Mouse (Mus musculus) kidney, embryonic 14.5 days (tissue): ENCODE results near the gene Unc119b. TPM values are rescaled to one million over a fixed set of nuclear protein-coding genes. Genes with fewer than 3 reads are reported as not detected.
"Not testable (repeated sequence)": the region's sequence is repeated elsewhere in the genome, so short reads cannot be mapped to it uniquely, and the experiment has no call there.

ENCODE experiments used
- ATAC-seq: fragments of 200-750 bp; cut with Nextera tagmentation; 2 replicates; pipeline ENCODE4 v1.8.0; 2017; ENCODE audit warnings: moderate number of reproducible peaks, mild to moderate bottlenecking, moderate TSS enrichment, moderate library complexity; ENCODE audit not compliant: low FRiP score, low TSS enrichment
- H3K27ac ChIP-seq: fragments of 300-500 bp; sonication (generic); 2 replicates; pipeline ENCODE4 v1.5.1; 2014; ENCODE audit warnings: low read depth, mild to moderate bottlenecking, low read length, moderate library complexity, mixed read lengths
- H3K27me3 ChIP-seq: fragments of 300-500 bp; sonication (generic); 2 replicates; pipeline ENCODE4 v1.6.1; 2014; ENCODE audit warnings: mild to moderate bottlenecking, low read length; ENCODE audit not compliant: control insufficient read depth, insufficient read depth
- H3K36me3 ChIP-seq: fragments of 300-500 bp; sonication (generic); 2 replicates; pipeline ENCODE4 v1.6.1; 2014; ENCODE audit warnings: low read length, mixed read lengths; ENCODE audit not compliant: control insufficient read depth, insufficient read depth
- H3K4me1 ChIP-seq: fragments of 300-500 bp; sonication (generic); 2 replicates; pipeline ENCODE4 v1.6.1; 2014; ENCODE audit warnings: low read length, mixed read lengths; ENCODE audit not compliant: control insufficient read depth, insufficient read depth
- H3K4me2 ChIP-seq: fragments of 300-500 bp; sonication (generic); replicated peaks from 2 replicates; pipeline ENCODE4 v1.6.1; 2014; ENCODE audit warnings: low read depth, mild to moderate bottlenecking, low read length
- H3K4me3 ChIP-seq: fragments of 300-500 bp; sonication (generic); 2 replicates; pipeline ENCODE4 v1.5.1; 2014; ENCODE audit warnings: mild to moderate bottlenecking, low read length
- H3K9ac ChIP-seq: fragments of 300-500 bp; sonication (generic); 2 replicates; pipeline ENCODE4 v1.6.1; 2014; ENCODE audit warnings: low read depth, mild to moderate bottlenecking, low read length, moderate library complexity
- H3K9me3 ChIP-seq: fragments of 300-500 bp; sonication (generic); 2 replicates; pipeline ENCODE4 v1.6.1; 2016; ENCODE audit warnings: low read length; ENCODE audit not compliant: control insufficient read depth
- WGBS: fragments of 180-500 bp; shearing (Covaris S2); extraction: QIAGEN DNeasy Blood & Tissue Kit; methylation state at CpG from one replicate; pipeline ENCODE4 v1.1.7; 2014; 5-methylcytosine and 5-hydroxymethylcytosine counted together
- polyA plus RNA-seq: library from polyadenylated mRNA; unstranded; fragments of >200 nt; fragmentation: Nextera tagmentation; extraction: Ambion mirVana; gene quantifications from 2 replicates; pipeline ENCODE4 v1.2.1, GENCODE M21; 2014

Gene Unc119b
- polyA plus RNA-seq, 1 experiment from 2014 or later = 50.3 TPM

DNA sequence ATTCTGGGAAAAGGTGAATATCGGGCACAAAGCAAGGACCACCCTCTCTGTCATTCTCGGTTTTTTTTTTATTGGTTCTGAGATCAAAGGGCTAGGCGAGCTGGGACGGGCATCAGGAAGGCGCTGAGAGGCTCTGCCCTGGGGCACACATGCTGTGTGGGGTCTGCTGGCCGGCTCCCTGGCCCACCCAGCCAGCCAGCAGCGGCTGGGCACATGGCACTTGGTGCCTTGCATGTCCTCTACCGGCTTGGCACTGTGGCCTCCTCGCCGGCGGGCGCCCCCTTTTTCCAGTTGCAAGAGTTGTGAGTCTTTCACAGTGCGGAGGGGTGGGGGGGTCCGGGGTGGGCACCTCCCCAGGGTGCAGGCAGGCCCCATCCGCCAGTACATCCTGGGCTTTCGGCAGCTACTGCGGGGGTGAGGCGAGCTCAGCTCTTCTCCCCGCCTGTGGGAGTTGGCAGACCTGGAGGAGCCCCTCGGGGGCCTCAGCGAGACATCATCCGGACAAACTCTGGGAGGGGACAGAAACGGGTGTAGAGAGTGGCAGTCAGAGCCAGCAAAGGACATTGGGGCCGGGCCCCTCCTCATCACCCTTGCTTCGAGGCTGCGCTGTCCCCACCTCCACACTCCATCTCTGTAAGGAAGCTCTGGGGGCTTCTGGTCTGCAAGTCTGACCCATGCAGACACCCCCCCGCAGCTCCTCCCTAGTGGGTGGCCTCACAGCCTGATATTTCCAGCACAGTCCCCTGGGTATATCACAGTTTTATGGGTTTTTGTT, 34.1 kb upstream of the Unc119b start:
- Histone ChIP-seq H3K27ac (peak overlapping the region; percentile 42; the same call in 1 of the 2 replicates), H3K9me3 (no peaks in the 10 kb centered on the region), H3K4me3 (no peak overlapping the region), H3K4me1 (peaks cover 27% of the 10 kb centered on the region), H3K27me3 (no peaks in the 10 kb centered on the region), H3K36me3 (no peaks in the 10 kb centered on the region), H3K9ac (peak overlapping the region; percentile 45), H3K4me2 (peak overlapping the region; percentile 36)
- 22% methylated on average over 27 of the region's 27 CpGs for WGBS
- ATAC-seq = peak; percentile 51

DNA sequence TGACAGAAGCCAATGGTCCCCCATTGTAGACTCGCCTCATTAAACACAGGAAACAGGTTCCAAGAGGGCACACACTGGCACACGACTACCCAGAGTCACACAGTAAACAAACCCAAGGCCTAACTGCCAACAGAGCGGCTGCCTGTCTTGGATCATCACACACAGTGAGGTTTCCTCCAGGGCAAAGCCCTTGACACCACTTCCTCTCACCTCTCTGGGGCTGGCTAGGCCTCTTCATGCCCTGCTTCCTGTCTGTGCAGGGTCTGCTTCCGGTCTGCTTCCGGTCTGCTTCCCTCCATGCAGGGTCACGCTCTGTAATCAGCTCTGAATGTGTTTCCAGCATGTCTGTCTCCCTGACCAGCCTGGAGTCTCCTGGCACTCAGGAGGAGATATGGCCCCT, 32.6 kb upstream of the Unc119b start:
- Histone ChIP-seq H3K4me3 (no peak overlapping the region), H3K27me3 (no peaks in the 10 kb centered on the region), H3K4me2 (no peak overlapping the region), H3K4me1 (peaks cover 27% of the 10 kb centered on the region), H3K27ac (peak overlapping the region; percentile 83), H3K9me3 (no peaks in the 10 kb centered on the region), H3K9ac (no peak overlapping the region), H3K36me3 (no peaks in the 10 kb centered on the region)
- ATAC-seq = 0 out of 2 replicates have a peak, but pooled peaks have one; percentile 28
- WGBS = 39% methylated on average over 6 of the region's 6 CpGs

DNA sequence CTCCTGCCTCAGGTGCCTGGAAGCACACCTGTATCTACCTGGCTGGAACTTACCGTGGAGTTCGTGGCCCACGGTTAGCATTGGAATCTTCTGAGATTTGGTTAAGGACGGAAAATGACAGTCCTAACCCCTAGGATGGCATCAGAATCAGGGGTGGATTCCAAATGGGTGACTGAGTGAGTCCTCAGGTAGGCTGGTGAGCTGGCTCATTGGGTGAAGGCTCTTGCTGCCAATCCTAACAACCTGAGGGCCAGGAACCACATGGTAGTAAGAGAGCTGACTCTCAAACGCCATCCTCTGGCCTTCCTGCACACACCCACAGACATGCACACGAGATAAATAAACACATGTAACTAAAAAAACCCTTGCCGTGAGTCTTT, 32.0 kb upstream of the Unc119b start:
- Histone ChIP-seq H3K4me1 (peaks cover 27% of the 10 kb centered on the region), H3K36me3 (no peaks in the 10 kb centered on the region), H3K4me2 (no peak overlapping the region), H3K9ac (no peak overlapping the region), H3K27ac (peak overlapping the region; percentile 59; the same call in 1 of the 2 replicates), H3K27me3 (no peaks in the 10 kb centered on the region), H3K4me3 (no peak overlapping the region), H3K9me3 (no peaks in the 10 kb centered on the region)
- no peak for ATAC-seq
- 80% methylated on average over 7 of the region's 7 CpGs for WGBS

GRCm38 (mm10) chr5:115165895-115166814, 31.4 kb upstream of the Unc119b start:
- H3K4me1 ChIP-seq = peaks cover 32% of the 10 kb centered on the region
- no peaks in the 10 kb centered on the region for H3K27me3 ChIP-seq
- no peaks in the 10 kb centered on the region for H3K9me3 ChIP-seq
- no peak overlapping the region for H3K9ac ChIP-seq
- peak overlapping the region; percentile 59; the same call in 1 of the 2 replicates for H3K27ac ChIP-seq
- no peak; the same call in 1 of the 2 replicates for ATAC-seq
- WGBS = 51% methylated on average over 11 of the region's 11 CpGs
- H3K36me3 ChIP-seq = no peaks in the 10 kb centered on the region
- H3K4me3 ChIP-seq = no peak overlapping the region
- H3K4me2 ChIP-seq = no peak overlapping the region

GRCm38 (mm10) chr5:115165351-115165750, 30.6 kb upstream of the Unc119b start:
- Histone ChIP-seq H3K4me2 (no peak overlapping the region), H3K9me3 (no peaks in the 10 kb centered on the region), H3K4me1 (peaks cover 38% of the 10 kb centered on the region), H3K4me3 (no peak overlapping the region), H3K36me3 (no peaks in the 10 kb centered on the region), H3K27ac (no peak overlapping the region), H3K27me3 (no peaks in the 10 kb centered on the region), H3K9ac (no peak overlapping the region)
- WGBS = 66% methylated on average over 9 of the region's 9 CpGs
- no peak for ATAC-seq

- peaks cover 42% of the 10 kb centered on the region for H3K4me1 ChIP-seq
- not testable (repeated sequence) for H3K27ac ChIP-seq
- WGBS = 67% methylated on average over 4 of the region's 4 CpGs
Observed at GRCm38 (mm10) chr5:115164446-115164845, 29.7 kb upstream of the Unc119b start.

DNA sequence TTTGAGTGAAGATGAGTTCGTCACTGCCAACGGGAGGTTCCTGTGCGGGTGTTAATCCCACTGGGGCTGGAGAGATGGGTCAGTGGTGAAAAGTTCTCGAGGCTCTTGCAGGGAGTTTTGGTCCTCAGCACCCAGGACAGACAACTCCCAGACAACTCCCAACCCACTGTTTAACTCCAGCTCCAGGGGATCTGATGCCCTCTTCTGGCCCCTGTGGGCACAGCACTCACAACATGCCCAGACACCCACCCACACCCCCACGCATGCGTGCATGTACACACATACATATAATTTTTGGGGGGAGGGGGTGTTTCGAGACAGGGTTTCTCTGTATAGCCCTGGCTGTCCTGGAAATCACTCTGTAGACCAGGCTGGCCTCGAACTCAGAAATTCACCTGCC, 28.8 kb upstream of the Unc119b start:
- ATAC-seq = no peak
- H3K36me3 ChIP-seq = no peaks in the 10 kb centered on the region
- peak overlapping the region; percentile 15; the same call in 1 of the 2 replicates for H3K4me2 ChIP-seq
- H3K4me1 ChIP-seq = peaks cover 38% of the 10 kb centered on the region
- no peak overlapping the region for H3K27ac ChIP-seq
- H3K9me3 ChIP-seq = no peaks in the 10 kb centered on the region
- H3K27me3 ChIP-seq = no peaks in the 10 kb centered on the region
- H3K9ac ChIP-seq = no peak overlapping the region
- H3K4me3 ChIP-seq = no peak overlapping the region
- 42% methylated on average over 8 of the region's 8 CpGs for WGBS

More at GRCm38 (mm10) chr5:115164446-115164845, 29.7 kb upstream of the Unc119b start:
- not testable (repeated sequence) for H3K9me3 ChIP-seq, ATAC-seq, H3K9ac ChIP-seq, H3K4me3 ChIP-seq, H3K4me2 ChIP-seq, H3K27me3 ChIP-seq, H3K36me3 ChIP-seq

- not testable (repeated sequence) for H3K4me2 ChIP-seq, H3K9me3 ChIP-seq, H3K27ac ChIP-seq, H3K36me3 ChIP-seq, H3K9ac ChIP-seq, H3K27me3 ChIP-seq, ATAC-seq, H3K4me3 ChIP-seq
- peaks cover 25% of the 10 kb centered on the region for H3K4me1 ChIP-seq
- WGBS = 75% methylated on average over 1 of the region's 1 CpGs
Observed at GRCm38 (mm10) chr5:115161940-115162279, 27.1 kb upstream of the Unc119b start.
